Mouse (Mus musculus): ENCODE results near the gene Rbm34. TPM values are rescaled to one million over a fixed set of nuclear protein-coding genes. Genes with fewer than 3 reads are reported as not detected.

The Rbm34 gene
- 40.3 TPM for polyA plus RNA-seq (2014; fragmentation: Illumina TruSeq; extraction: RNeasy Lipid Tissue Mini Kit (QIAGEN cat#74804))

GRCm38 (mm10) chr8:126970579-126971313 is at the start of gene Rbm34:
Gene Rbm34, minus strand, starts transcription at chr8:126971071.

GRCm38 (mm10) chr8:126945730-126946163 is 25.1 kb downstream of the Rbm34 start, which contains the start of gene Tomm20:
Gene Tomm20, minus strand, starts transcription at chr8:126945844.

Other genes with a start within 250 kb of the Rbm34 start
- gene Tomm20, start 25.2 kb downstream of the Rbm34 start, polyA plus RNA-seq (2014; fragmentation: Illumina TruSeq; extraction: RNeasy Lipid Tissue Mini Kit (QIAGEN cat#74804)): 134 TPM
- 57.7 TPM for gene Pard3, start 92.8 kb upstream of the Rbm34 start, polyA plus RNA-seq (2014; fragmentation: Illumina TruSeq; extraction: RNeasy Lipid Tissue Mini Kit (QIAGEN cat#74804))